Mouse (Mus musculus): ENCODE results near the gene Fam20a.

DNA sequence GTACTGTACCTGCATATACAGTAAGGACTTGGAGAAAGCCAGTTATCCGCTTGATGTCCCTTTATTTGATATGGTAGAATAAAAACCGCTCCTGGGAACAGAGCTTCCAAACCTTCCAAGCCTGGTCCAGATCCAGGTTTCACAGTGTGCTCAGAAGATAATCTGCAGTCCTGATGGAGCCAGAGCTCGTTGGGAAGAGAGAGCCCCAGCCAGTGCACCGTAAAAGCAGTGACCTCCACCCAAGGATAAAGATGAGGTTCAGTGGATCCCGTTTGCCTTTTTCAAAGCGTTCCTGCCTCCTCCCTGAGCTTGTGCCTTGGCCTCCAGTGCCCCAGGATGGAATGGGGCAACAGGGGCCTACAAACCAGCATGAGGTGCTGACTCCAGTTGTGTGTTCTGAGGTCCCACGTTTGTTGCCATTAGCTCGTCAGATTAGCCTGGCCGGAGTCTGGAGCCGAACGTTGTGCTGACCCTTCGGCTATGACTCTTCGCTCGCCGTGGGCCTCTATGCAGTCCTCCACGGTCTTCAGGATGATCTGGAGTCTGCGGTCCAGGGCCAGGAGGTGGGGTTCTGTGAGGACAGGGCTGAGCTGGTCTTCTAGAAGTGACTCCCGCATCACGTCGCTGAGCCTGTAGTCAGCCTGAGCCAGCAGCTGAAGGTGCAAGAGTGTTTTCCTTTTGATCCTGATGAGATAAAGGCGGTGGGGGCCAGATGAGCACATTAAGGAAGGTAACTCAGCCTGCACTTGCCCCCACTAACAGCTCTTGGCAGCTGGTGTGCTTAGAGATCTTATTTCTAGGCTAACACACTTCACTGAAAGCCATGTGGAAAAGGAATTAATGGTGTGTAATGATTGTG, 49.0 kb downstream of the Fam20a start:
- TF ChIP-seq POLR2A (IDR thresholded peaks at IDR 0.05; ENCODE audit: borderline replicate concordance, low read depth, low read length) (no peak), CTCF (IDR thresholded peaks at IDR 0.05; ENCODE audit: low read depth, low read length) (no peak)
